Mouse (Mus musculus) ovary, postnatal 14 days (tissue): ENCODE results near the gene Olfr319.
"Not testable (repeated sequence)": the region's sequence is repeated elsewhere in the genome, so short reads cannot be mapped to it uniquely, and the experiment has no call there.

Experiments used
- DNase-seq: peaks from one replicate; pipeline ENCODE4 v3.0.0; 2022; ENCODE audit warnings: low spot score

Gene Olfr319

GRCm38 (mm10) chr11:58698862-58699261, at the start of gene Olfr319:
Gene Olfr319, plus strand, starts transcription at chr11:58699162.
- no peak for DNase-seq

- no peak for DNase-seq
These were observed 43.8 kb upstream of the Olfr319 start for GRCm38 (mm10) chr11:58655151-58655550.

GRCm38 (mm10) chr11:58658596-58658995, 40.4 kb upstream of the Olfr319 start, which contains the start of gene Olfr322:
Gene Olfr322, plus strand, starts transcription at chr11:58658782.
- DNase-seq, result no peak

DNA sequence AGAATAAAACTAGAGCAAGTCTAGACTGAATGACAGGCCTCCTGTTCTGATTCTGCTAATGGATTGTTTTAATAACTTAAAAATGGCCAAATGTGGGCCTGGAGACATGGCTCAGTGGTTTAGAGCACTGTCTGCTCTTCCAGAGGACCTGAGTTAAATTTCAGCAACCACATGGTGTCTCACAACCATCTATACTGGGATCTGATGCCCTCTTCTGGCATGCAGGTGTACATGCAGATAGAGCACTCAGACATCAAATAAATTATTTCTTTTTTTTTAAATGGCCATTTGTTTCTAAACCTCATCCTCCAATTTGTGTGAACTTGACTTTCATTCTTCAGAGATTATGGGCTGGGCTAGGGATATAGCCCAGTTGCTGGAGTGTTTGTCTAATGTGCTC, 29.7 kb upstream of the Olfr319 start:
- no peak for DNase-seq

DNA sequence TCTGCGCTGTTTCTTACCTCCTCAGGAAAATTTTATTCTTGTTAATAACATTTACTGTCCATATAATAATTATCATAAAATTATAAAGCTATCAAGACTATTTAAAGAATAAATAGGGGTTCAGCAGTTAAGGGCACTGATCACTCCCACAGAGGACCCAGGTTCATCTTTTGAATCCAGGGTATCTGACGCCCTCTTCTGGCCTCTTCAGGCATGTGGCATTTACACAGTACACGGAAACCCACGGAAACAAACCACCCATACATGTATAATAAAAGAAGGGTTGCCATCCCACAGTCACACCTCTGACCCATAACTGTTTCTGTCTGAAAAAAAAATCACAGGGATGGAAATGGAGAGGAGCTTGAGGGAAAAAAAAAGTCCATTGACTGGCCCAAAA, 27.1 kb upstream of the Olfr319 start:
- no peak for DNase-seq

DNA sequence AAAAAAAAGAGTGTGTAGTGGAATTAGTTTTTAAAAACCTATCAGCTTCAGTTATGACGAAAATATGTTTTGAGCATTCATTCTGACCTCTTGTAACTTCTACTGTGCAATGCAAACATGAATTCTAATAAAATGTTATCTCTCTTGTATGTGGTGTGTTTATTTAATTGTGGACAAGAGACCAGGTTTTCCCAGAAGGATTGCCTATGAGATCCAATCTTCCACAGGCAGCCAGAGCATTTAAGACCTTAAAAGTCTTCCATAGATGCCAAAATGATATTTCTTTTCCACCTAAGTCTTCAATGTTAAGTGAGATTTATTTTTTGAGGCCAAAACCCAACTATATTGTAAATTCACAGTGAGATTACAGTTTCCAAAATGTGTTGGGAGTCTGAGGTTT, 18.2 kb upstream of the Olfr319 start, which contains the start of gene Olfr320:
Gene Olfr320, plus strand, starts transcription at position 301 of the 400 bp plus-strand sequence.
- DNase-seq, result no peak

DNA sequence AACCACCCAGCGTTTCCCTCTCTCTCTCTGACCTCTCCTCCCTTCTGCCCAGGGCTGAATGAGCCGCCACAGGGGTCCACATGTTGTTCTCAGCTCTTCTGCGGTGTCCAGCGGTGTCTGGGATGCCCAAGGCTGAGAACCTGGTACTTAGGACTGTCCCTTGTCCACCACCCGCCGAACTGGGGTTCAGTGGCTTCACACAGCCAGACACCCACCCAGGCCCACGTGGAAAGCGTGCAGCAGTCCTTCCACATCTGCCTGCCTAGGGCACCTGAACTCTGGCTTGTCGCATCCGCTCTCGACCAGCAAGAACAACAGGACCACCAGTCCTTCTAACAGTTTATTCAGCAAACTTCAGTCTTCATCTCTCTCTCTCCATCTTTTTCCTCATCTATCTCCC, 10.1 kb downstream of the Olfr319 start:
- no peak for DNase-seq

GRCm38 (mm10) chr11:58717723-58718122, 18.8 kb downstream of the Olfr319 start:
- DNase-seq, result not testable (repeated sequence)

GRCm38 (mm10) chr11:58719701-58720100, 20.7 kb downstream of the Olfr319 start:
- no peak for DNase-seq

GRCm38 (mm10) chr11:58723914-58724313, 25.0 kb downstream of the Olfr319 start, which contains the start of gene Olfr318:
Gene Olfr318, minus strand, starts transcription at chr11:58724014.
- DNase-seq, result no peak

- not testable (repeated sequence) for DNase-seq
These were observed 29.1 kb downstream of the Olfr319 start for GRCm38 (mm10) chr11:58727896-58728650.

GRCm38 (mm10) chr11:58733372-58733771, 34.4 kb downstream of the Olfr319 start:
- DNase-seq, result no peak

GRCm38 (mm10) chr11:58738792-58739262, 39.9 kb downstream of the Olfr319 start, which contains the start of gene Olfr317:
Gene Olfr317, minus strand, starts transcription at chr11:58739212.
- no peak for DNase-seq

DNA sequence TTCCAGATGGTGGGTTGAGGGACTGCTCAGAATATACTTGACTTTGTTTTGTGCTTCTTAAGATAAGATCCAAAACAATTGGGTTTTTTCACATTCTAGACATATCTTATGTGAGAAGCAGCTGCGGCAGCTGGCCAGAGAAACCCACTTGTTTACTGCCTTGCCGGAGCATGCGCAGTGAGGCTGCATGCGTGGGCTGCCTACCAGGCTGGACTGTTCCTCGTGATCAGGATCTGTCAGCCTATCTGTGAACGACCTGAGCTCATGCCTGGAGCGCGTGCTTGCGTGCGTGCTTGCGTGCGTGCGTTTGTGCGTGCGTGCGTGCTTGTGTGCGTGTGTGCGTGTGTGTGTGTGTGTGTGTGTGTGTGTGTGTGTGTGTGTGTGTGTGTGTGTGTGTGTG, 52.1 kb downstream of the Olfr319 start:
- DNase-seq, result not testable (repeated sequence)

DNA sequence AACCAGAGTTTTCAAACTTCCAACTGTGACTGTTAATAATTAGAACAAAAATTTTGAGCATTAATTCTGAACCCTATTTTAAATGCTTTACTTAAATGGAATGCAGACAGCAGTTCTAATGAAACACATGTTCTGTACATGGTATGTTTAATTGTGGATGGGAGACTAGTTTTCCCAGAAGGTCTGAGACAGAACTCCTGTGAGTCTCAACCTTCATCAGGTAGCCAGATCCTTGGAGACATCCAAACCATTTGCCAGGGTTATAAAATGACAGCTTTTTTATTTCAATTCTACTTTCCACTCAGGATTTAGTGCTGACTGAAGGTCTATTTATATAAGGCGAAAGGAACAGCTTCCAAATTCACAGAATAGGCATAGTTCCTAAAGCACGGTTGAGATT, 53.5 kb downstream of the Olfr319 start, which contains the start of gene Olfr316:
Gene Olfr316, plus strand, starts transcription at position 301 of the 400 bp plus-strand sequence.
- no peak for DNase-seq
